Mouse (Mus musculus): Measurements from ENCODE around the gene Ntrk1.

GRCm38 (mm10) chr3:87733098-87733497 lies 61.9 kb downstream of the Ntrk1 start:
- TF ChIP-seq POLR2A (IDR thresholded peaks at IDR 0.05; ENCODE audit: insufficient read depth, low read depth, low read length), result no peak
- no peak for TF ChIP-seq CTCF (IDR thresholded peaks at IDR 0.05; ENCODE audit: insufficient read depth, low read depth, low read length)

All from olfactory bulb, adult 2 months (tissue).